Mouse (Mus musculus): ENCODE measurements around the gene Krt8.

Gene Krt8

GRCm38 (mm10) chr15:102004189-102004588, at the start of gene Krt8:
Krt8 (minus strand) TSS chr15:102004482.
- DNase-seq (ENCODE audit: low spot score in 2 of 2): no peak

- peak in 1 of 2 experiments; percentile 23 for DNase-seq (ENCODE audit: low spot score in 2 of 2)
These were observed 47.8 kb upstream of the Krt8 start for GRCm38 (mm10) chr15:102051920-102052683.

- no peak for DNase-seq (ENCODE audit: low spot score in 2 of 2)
These were observed 45.6 kb upstream of the Krt8 start for GRCm38 (mm10) chr15:102049871-102050270.

- no peak for DNase-seq (ENCODE audit: low spot score in 2 of 2)
These were observed 43.7 kb upstream of the Krt8 start for GRCm38 (mm10) chr15:102048006-102048405.

GRCm38 (mm10) chr15:102045691-102046090, 41.4 kb upstream of the Krt8 start:
- no peak for DNase-seq (ENCODE audit: low spot score in 2 of 2)

- DNase-seq (ENCODE audit: low spot score in 2 of 2): no peak
These were observed 40.5 kb upstream of the Krt8 start for GRCm38 (mm10) chr15:102044745-102045144.

GRCm38 (mm10) chr15:102041951-102042350, 37.7 kb upstream of the Krt8 start:
- DNase-seq (ENCODE audit: low spot score in 2 of 2): no peak

GRCm38 (mm10) chr15:102040277-102040676, 36.0 kb upstream of the Krt8 start:
- DNase-seq (ENCODE audit: low spot score in 2 of 2): no peak

GRCm38 (mm10) chr15:102034121-102035053, 30.1 kb upstream of the Krt8 start:
- no peak for DNase-seq (ENCODE audit: low spot score in 2 of 2)

GRCm38 (mm10) chr15:102028040-102028439, 23.8 kb upstream of the Krt8 start, which contains the start of gene Krt18:
Krt18 (plus strand) TSS chr15:102028180.
- DNase-seq (ENCODE audit: low spot score in 2 of 2): no peak

GRCm38 (mm10) chr15:102026430-102026829, 22.1 kb upstream of the Krt8 start:
- no peak for DNase-seq (ENCODE audit: low spot score in 2 of 2)

- no peak for DNase-seq (ENCODE audit: low spot score in 2 of 2)
These were observed 21.0 kb upstream of the Krt8 start for GRCm38 (mm10) chr15:102025136-102025872.

GRCm38 (mm10) chr15:102023888-102024287, 19.6 kb upstream of the Krt8 start:
- no peak for DNase-seq (ENCODE audit: low spot score in 2 of 2)

GRCm38 (mm10) chr15:102022481-102022880, 18.2 kb upstream of the Krt8 start:
- DNase-seq (ENCODE audit: low spot score in 2 of 2): no peak

GRCm38 (mm10) chr15:102017918-102018463, 13.7 kb upstream of the Krt8 start:
- DNase-seq (ENCODE audit: low spot score in 2 of 2): peak in 1 of 2 experiments; percentile 64

GRCm38 (mm10) chr15:102016787-102017186, 12.5 kb upstream of the Krt8 start:
- DNase-seq (ENCODE audit: low spot score in 2 of 2): no peak

- no peak for DNase-seq (ENCODE audit: low spot score in 2 of 2)
These were observed 11.8 kb upstream of the Krt8 start for GRCm38 (mm10) chr15:102016096-102016495.

GRCm38 (mm10) chr15:102014848-102015247, 10.6 kb upstream of the Krt8 start:
- no peak for DNase-seq (ENCODE audit: low spot score in 2 of 2)

- DNase-seq (ENCODE audit: low spot score in 2 of 2): no peak
These were observed 9.4 kb upstream of the Krt8 start for GRCm38 (mm10) chr15:102013651-102014050.

GRCm38 (mm10) chr15:102012260-102012765, 8.0 kb upstream of the Krt8 start:
- peak in 1 of 2 experiments; percentile 60 for DNase-seq (ENCODE audit: low spot score in 2 of 2)

GRCm38 (mm10) chr15:102010569-102011245, 6.4 kb upstream of the Krt8 start:
- no peak for DNase-seq (ENCODE audit: low spot score in 2 of 2)

Data from spleen, postnatal 10 days (tissue).